In genomic region chr4:102254466-102255294, GRCm38 (mm10) we compare ENCODE assay signal across 8 mouse cellular contexts.
DNase-seq lines count a peak whose midpoint lies in the region; ATAC-seq and TF ChIP-seq lines count a peak whose summit lies in the region.

No protein-coding gene starts in this region.

- no peaks in the 10 kb centered on the region for H3K9me3 ChIP-seq in forebrain, embryonic 16.5 days (ENCODE audit: control insufficient read depth, low read length)
- no peaks in the 10 kb centered on the region for H3K9me3 ChIP-seq in hindbrain, embryonic 12.5 days (replicated peaks)
- no peaks in the 10 kb centered on the region for H3K9me3 ChIP-seq in midbrain, embryonic 15.5 days

- H3K27ac ChIP-seq in kidney, adult 2 months (ENCODE audit: insufficient read depth, low read depth, low read length), result no peak overlapping the region
- H3K27ac ChIP-seq in forebrain, embryonic 16.5 days (ENCODE audit: low read length), result peak overlapping the region; percentile 90
- peak overlapping the region; percentile 79 for H3K27ac ChIP-seq in hindbrain, embryonic 12.5 days
- peak overlapping the region; percentile 87 for H3K27ac ChIP-seq in midbrain, embryonic 15.5 days

- no peak overlapping the region for H3K4me3 ChIP-seq in kidney, adult 2 months (ENCODE audit: insufficient read depth, low read depth, low read length)
- peak overlapping the region; percentile 50 for H3K4me3 ChIP-seq in forebrain, embryonic 16.5 days (replicated peaks; ENCODE audit: low read length)
- peak overlapping the region; percentile 36 for H3K4me3 ChIP-seq in hindbrain, embryonic 12.5 days
- H3K4me3 ChIP-seq in midbrain, embryonic 15.5 days, result peak overlapping the region; percentile 49

- peak; percentile 10 for DNase-seq in kidney, adult 2 months
- no peak for DNase-seq in kidney, adult 11 months
- DNase-seq in left cerebral cortex, postnatal 10 days (ENCODE audit: extremely low spot score in 1 of 2, low spot score in 2 of 2), result peak; percentile 37 to 64
- no peak for DNase-seq in thymus, postnatal 0 days (ENCODE audit: low spot score)

- H3K27me3 ChIP-seq in kidney, adult 2 months (replicated peaks; ENCODE audit: control insufficient read depth, insufficient read depth, low read length), result no peaks in the 10 kb centered on the region
- no peaks in the 10 kb centered on the region for H3K27me3 ChIP-seq in forebrain, embryonic 16.5 days (replicated peaks; ENCODE audit: control insufficient read depth, insufficient read depth, low read length)
- no peaks in the 10 kb centered on the region for H3K27me3 ChIP-seq in hindbrain, embryonic 12.5 days
- no peaks in the 10 kb centered on the region for H3K27me3 ChIP-seq in midbrain, embryonic 15.5 days (replicated peaks)

- H3K4me2 ChIP-seq in forebrain, embryonic 16.5 days (ENCODE audit: low read length), result peak overlapping the region; percentile 78
- H3K4me2 ChIP-seq in hindbrain, embryonic 12.5 days (replicated peaks), result peak overlapping the region; percentile 67
- peak overlapping the region; percentile 75 for H3K4me2 ChIP-seq in midbrain, embryonic 15.5 days

- intact Hi-C loops in left cerebral cortex, postnatal 10 days (cut with DNase I), result loop anchor here (10.0 kb wide), 1 partner anchor 60 kb away; no protein-coding TSS in a partner anchor

- no peak for TF ChIP-seq CTCF in kidney, adult 2 months (conservative IDR thresholded peaks at IDR 0.05; ENCODE audit: insufficient read depth, insufficient read length, low read depth, low read length)

- TF ChIP-seq POLR2A in kidney, adult 2 months (IDR thresholded peaks at IDR 0.05; ENCODE audit: low read depth, low read length), result no peak

- 11% methylated on average over 15 of the region's 15 CpGs for WGBS in kidney, adult 2 months
- WGBS in forebrain, embryonic 16.5 days, result 1% methylated on average over 15 of the region's 15 CpGs
- 5% methylated on average over 15 of the region's 15 CpGs for WGBS in hindbrain, embryonic 12.5 days
- WGBS in midbrain, embryonic 15.5 days, result 1% methylated on average over 15 of the region's 15 CpGs

- H3K4me1 ChIP-seq in kidney, adult 2 months (ENCODE audit: control insufficient read depth, insufficient read depth, low read length), result no peaks in the 10 kb centered on the region
- H3K4me1 ChIP-seq in forebrain, embryonic 16.5 days (replicated peaks; ENCODE audit: control insufficient read depth, insufficient read depth, low read length), result peaks cover 13% of the 10 kb centered on the region
- peaks cover 7% of the 10 kb centered on the region for H3K4me1 ChIP-seq in hindbrain, embryonic 12.5 days
- peaks cover 17% of the 10 kb centered on the region for H3K4me1 ChIP-seq in midbrain, embryonic 15.5 days

- ATAC-seq in forebrain, embryonic 16.5 days, result peak; percentile 89
- ATAC-seq in hindbrain, embryonic 12.5 days (ENCODE audit: low FRiP score), result peak; percentile 91
- ATAC-seq in midbrain, embryonic 15.5 days (replicated peaks), result peak; percentile 91
- no peak for ATAC-seq in inflammation-experienced regulatory T-cells, adult 6 months

- no peaks in the 10 kb centered on the region for H3K36me3 ChIP-seq in kidney, adult 2 months (ENCODE audit: control insufficient read depth, insufficient read depth, low read length)
- H3K36me3 ChIP-seq in forebrain, embryonic 16.5 days (ENCODE audit: control insufficient read depth, insufficient read depth), result no peaks in the 10 kb centered on the region
- no peaks in the 10 kb centered on the region for H3K36me3 ChIP-seq in hindbrain, embryonic 12.5 days
- no peaks in the 10 kb centered on the region for H3K36me3 ChIP-seq in midbrain, embryonic 15.5 days (replicated peaks)

- H3K9ac ChIP-seq in forebrain, embryonic 16.5 days (replicated peaks; ENCODE audit: low read depth, low read length), result peak overlapping the region; percentile 49
- peak overlapping the region; percentile 54 for H3K9ac ChIP-seq in hindbrain, embryonic 12.5 days
- peak overlapping the region; percentile 55 for H3K9ac ChIP-seq in midbrain, embryonic 15.5 days

Comparison
In these comparisons a context has a peak if more than half of its experiments do, and no peak if none do; other contexts are left out.
1. DNase-seq: peak in kidney, adult 2 months (single experiment) and left cerebral cortex, postnatal 10 days (2 of 2); none in kidney, adult 11 months (single experiment) and thymus, postnatal 0 days (single experiment).
2. Peak in every context shown above with its lines, with median percentiles within 50 percentile points of each other: H3K4me2 ChIP-seq and H3K9ac ChIP-seq.